Mouse (Mus musculus) cerebellum, adult 2 months (tissue): ENCODE data around the gene Rai1.

ENCODE experiments used
- CTCF ChIP-seq: fragments of 200-500 bp; IDR thresholded peaks from 2 replicates; pipeline ENCODE4 v1.5.1; 2011; ENCODE audit warnings: low read depth, mild to moderate bottlenecking, control low read depth, low read length, moderate library complexity, borderline replicate concordance; ENCODE audit not compliant: insufficient read depth
- POLR2A ChIP-seq: fragments of 200-500 bp; IDR thresholded peaks from 2 replicates; pipeline ENCODE4 v1.6.1; 2011; ENCODE audit warnings: low read length, control low read depth, borderline replicate concordance; ENCODE audit not compliant: insufficient read depth

GRCm38 (mm10) chr11:60120586-60121262 lies 15.9 kb downstream of the Rai1 start:
- TF ChIP-seq CTCF, result no peak
- TF ChIP-seq POLR2A, result no peak
